Mouse (Mus musculus): ENCODE data around the gene Commd2.

DNA sequence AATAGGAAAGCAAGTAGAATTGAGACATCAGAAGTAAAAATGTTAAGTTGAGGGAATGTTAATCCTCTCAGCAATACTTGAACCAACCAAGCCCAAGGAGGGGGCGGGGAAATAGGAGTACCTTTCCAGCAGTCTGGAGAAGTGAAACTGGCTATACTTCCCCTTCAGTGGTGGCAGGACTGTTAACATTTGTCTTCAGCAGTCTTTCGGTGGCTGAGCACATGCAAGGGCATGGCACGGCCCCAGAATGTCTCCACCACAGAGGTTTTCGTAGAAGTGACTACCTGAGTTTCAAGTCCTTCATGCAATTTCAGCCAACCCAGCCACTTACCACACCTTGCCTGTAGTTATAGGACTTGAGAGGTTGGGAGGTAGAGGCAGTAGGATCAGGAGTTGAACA lies 22.1 kb upstream of the Commd2 start:
- TF ChIP-seq CEBPB (IDR thresholded peaks at IDR 0.05; ENCODE audit: low read depth) (no peak), USF1 (IDR thresholded peaks at IDR 0.05; ENCODE audit: low read depth) (no peak), CTCF (IDR thresholded peaks at IDR 0.05; ENCODE audit: control insufficient read depth, insufficient read depth, insufficient read length) (no peak), MAX (IDR thresholded peaks at IDR 0.05) (no peak), MYOG (IDR thresholded peaks at IDR 0.05; ENCODE audit: control insufficient read depth, extremely low read depth, insufficient read length) (no peak), MYOD1 (IDR thresholded peaks at IDR 0.05; ENCODE audit: control insufficient read depth, insufficient read length, low read depth) (no peak)

Data from C2C12 (cell line).